Mouse (Mus musculus) bone marrow macrophage, adult 2 months (primary cell): ENCODE measurements at regions not wholly inside any gene's neighbourhood (a gene's known extent, or its start where the extent isn't known, plus 50 kb on each side); places are given as distances from the start of the nearest gene placed in this dataset.

Experiments used
- CTCF ChIP-seq: IDR thresholded peaks from 2 replicates; pipeline ENCODE4 v1.5.1; 2012; ENCODE audit warnings: low read depth, mild to moderate bottlenecking, low read length, moderate library complexity
- POLR2A ChIP-seq: IDR thresholded peaks from 2 replicates; pipeline ENCODE4 v1.6.1; 2012; ENCODE audit warnings: mild to moderate bottlenecking, low read depth, low read length, borderline replicate concordance

DNA sequence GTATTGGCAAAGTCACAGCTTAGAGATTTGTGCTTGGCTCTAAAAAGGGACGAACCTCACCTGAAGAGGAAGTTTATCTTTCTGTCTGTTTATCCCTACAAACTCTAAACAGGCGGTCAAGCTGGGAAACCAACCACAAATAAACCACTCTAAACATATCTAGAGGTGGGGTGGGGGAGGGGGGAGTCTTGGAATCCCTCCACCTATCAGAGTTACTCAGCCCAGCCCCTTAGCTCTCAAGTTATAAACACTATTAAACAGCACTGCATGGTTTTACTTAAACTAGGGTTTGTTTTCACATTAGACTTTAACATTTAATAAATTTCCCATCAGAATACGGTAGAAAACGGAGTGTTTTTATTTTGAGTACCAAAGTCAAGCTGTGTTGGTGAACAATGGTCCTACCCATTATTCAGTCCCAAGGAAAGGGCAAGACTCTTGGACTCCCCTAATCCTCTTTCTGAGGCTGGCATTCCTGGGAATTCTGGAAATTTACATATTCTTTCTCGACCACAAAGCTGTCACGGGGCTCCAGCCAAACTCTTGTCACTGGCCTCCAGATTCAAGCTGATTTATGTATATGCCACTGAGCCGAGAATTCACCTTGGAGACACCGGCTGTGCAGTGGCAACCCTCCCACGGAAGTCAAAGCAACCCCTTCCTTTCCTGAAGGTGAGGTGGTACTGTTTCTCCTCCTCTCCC, 166.7 kb downstream of the Sox4 start:
- no peak for TF ChIP-seq POLR2A
- no peak for TF ChIP-seq CTCF
